Mouse (Mus musculus) heart, adult 9 months (tissue): ENCODE measurements at regions not wholly inside any gene's neighbourhood (a gene's known extent, or its start where the extent isn't known, plus 50 kb on each side); places are given as distances from the start of the nearest gene placed in this dataset.

Source experiments
- DNase-seq, 2 experiments: peaks; one replicate each; pipeline ENCODE4 v3.0.0; 2022; ENCODE audit warnings: low spot score in 2 of 2

- DNase-seq = no peak
These were observed 444.3 kb upstream of the Cdh4 start for GRCm38 (mm10) chr2:178997921-178998320.

- DNase-seq = no peak
These were observed 441.7 kb upstream of the Cdh4 start for GRCm38 (mm10) chr2:179000448-179001081.

GRCm38 (mm10) chr2:179007766-179008165 lies 434.5 kb upstream of the Cdh4 start:
- no peak for DNase-seq

- DNase-seq = no peak
These were observed 428.2 kb upstream of the Cdh4 start for GRCm38 (mm10) chr2:179013891-179014593.

- DNase-seq = no peak
These were observed 419.5 kb upstream of the Cdh4 start for GRCm38 (mm10) chr2:179022675-179023194.

GRCm38 (mm10) chr2:179024225-179024624 lies 418.0 kb upstream of the Cdh4 start:
- DNase-seq = no peak

- peak in 1 of 2 experiments; percentile 1 for DNase-seq
These were observed 409.1 kb upstream of the Cdh4 start for GRCm38 (mm10) chr2:179033171-179033570.

DNA sequence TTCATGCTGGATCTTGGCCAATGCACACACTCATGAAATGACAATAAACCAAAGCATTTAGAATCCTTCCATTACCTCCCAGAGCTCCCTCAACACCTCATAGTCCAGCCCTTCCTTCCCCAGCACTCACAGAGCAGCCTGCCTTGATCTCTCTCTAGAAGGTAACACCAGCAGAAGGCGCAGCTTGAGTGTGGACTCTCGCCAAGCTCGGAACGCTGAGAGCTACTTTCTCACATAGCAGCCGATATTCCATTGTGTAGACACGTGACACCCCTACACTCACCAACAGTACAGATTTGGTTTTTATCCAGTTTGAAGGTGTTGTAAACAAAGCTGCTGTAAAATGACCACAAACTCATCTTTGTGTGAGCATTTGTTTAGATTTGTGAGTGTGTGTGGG lies 406.8 kb upstream of the Cdh4 start:
- no peak for DNase-seq

- DNase-seq = no peak
These were observed 402.5 kb upstream of the Cdh4 start for GRCm38 (mm10) chr2:179039697-179040096.

DNA sequence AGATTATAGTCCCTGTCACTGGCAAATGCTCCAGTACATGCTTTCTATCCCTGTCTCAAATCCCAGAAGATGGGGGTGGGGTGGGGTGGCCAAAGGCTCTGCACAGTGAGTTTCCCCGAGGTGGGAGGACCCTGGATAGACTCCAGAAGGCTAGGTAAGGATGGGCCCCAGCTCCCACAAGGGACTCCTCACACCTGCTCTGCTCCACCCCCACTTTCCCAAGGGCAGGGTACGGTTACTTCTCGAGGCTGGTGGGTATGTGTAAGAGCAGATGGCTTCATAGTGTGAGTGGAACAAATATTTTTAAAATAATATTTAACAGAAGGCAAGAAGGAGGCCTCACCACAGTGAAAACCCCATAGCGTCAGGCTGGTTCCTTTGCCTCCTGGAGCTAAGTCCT lies 398.6 kb upstream of the Cdh4 start:
- no peak for DNase-seq

- DNase-seq = no peak
These were observed 396.9 kb upstream of the Cdh4 start for GRCm38 (mm10) chr2:179045361-179045760.

DNA sequence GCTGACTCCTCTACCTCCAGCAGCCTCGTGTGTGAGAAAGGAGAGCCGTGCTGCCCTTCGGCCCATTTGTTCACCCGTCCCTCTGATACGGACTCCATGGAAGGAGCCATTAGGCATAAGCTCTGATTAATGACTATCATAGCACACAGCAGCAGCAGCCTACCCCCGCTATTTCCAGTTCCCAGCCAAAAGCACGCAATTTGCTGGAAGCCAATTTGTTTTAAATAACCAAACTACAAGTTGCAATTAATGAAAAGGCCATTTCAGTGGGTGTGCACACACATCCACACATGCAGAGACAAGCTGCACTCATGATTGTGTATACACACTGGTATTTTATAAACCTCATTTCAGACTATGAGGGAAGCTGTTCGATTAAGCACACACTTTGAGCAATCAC lies 387.8 kb upstream of the Cdh4 start:
- DNase-seq = no peak

GRCm38 (mm10) chr2:179064616-179065015 lies 377.6 kb upstream of the Cdh4 start:
- DNase-seq = no peak

DNA sequence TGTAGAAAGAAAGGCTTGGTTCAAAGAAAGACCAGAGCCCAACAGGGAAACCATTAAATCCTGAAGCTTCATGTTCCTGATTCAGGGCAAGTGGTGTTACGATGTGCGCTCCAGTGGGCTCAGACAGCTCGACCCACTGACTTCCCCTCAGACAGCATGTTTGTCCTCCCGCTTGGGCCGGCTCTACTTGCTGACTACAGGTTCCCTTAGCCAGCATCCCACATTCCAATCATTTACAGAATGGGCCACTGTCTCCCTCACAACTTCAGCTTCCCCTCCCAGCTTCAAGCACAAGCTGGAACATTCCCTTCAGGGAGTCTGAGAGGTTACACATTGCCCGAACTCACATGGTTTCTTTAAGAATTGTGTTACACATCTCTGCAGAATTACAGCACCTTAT lies 372.7 kb upstream of the Cdh4 start:
- DNase-seq = no peak

GRCm38 (mm10) chr2:179070346-179070745 lies 371.9 kb upstream of the Cdh4 start:
- DNase-seq = no peak

DNA sequence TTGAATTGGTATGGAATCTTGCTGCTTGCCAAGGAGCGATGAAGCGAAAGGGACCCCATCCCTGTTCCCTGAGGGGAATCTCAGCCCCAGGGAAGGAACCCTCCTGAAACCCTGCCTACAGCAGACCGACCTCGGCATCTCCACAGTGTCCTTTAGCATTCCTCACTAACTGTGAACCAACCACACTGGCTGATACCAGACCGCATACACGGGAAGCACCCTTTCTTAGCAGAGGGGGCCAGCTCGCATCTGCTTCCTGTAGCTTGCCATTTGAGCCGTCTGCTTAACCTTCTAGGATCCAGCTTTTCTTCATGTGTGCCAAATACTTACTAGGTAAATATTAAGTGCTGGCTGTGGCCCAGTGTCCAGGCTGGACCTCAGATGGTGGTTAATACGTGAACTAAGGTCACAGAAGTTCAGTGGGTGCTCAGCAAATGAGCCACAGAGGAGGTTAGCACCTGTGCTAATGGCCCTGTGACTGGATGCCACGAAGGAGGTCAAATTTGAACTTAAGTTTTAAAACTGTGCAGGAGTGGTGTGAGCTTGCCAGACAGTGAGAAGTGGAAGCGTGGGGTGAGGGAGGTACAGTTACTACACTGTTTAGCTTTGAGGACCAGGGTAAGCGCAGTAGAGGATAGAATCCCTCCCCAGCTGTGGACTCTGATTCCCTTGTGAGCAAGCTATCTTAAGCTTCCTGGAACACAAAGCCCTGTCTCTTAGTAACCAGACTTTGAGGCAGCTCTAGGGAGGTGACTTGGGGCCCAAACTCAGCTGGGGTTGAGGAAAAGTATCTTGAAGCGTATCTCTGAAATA lies 361.6 kb upstream of the Cdh4 start:
- DNase-seq = no peak

DNA sequence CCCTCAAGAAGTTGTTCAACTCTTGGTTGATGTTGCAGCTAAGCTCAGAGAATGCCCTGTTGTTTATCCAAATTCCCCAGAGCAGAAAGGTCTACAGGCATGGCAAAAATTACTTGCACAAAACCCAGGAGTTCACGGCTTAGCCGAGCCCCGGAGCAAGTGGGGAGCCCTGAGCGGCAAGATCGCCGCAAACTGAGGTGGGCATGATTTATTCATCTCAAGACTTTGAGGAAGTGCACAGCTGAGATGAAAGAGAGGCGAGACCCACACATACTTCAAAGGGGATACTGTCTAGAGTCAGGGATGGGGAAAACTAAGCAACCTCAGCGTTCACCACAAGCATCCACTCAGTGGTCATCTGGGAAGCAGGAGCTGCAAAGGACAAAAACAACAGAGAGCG lies 355.3 kb upstream of the Cdh4 start:
- DNase-seq = no peak

DNA sequence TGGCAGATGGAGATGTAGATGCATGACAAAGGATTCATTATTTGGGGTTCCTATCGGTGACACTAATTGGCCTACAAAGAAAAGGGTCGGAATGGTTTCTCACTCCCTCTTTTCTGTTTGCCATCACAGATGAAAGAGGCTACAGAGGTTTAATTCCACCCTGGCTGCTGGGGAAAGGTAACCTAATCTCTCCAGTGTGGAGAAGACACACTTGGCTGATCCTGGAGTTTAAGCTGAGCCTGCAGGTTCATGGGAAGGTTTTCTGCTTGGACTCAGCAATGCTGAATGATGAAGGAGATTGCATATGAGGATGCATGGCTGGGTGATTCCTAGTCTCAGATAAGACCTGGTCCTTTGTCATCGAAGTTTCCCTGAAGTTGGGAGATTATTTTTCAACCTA lies 350.8 kb upstream of the Cdh4 start:
- DNase-seq = no peak

GRCm38 (mm10) chr2:179093996-179094395 lies 348.2 kb upstream of the Cdh4 start:
- no peak for DNase-seq

- DNase-seq = no peak
These were observed 346.2 kb upstream of the Cdh4 start for GRCm38 (mm10) chr2:179095981-179096380.

DNA sequence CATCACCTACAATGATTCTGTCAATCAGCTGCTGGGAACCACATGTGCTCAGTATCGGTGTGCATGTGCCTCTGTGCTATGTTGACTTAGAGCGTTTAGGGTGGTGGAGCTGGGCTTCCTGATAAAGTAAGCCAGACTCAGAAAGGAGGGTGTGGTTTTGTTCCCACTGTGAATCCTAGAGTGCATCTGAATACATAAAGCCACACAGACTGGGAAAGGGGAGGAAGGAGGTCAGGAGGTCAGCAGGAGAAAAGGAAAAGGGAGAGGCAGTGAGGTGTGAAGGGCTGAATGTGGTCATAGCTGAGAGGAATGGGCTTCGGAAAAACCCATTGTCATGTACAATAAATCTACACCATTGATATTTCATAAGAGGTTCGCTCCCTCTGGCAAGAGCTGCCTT lies 345.4 kb upstream of the Cdh4 start:
- DNase-seq = no peak

DNA sequence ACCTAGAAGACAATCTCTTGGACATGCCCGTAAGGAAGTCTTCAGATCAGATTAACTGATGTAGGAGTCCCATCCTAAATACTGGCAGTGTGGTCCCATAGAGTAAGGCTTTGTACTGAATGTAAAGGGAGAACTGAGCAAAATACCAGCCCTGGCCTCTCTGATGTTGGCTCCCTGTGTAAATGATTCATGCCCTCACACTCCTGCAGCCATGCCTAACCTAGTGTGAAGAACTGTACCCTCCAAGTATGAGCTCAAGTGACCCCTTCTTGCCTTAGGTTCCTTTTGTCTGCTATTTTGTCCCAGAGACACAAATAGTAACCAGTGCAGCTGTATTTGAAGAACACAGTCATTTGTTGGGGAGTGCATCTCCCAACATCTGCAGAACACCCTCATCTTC lies 342.4 kb upstream of the Cdh4 start:
- DNase-seq = no peak

DNA sequence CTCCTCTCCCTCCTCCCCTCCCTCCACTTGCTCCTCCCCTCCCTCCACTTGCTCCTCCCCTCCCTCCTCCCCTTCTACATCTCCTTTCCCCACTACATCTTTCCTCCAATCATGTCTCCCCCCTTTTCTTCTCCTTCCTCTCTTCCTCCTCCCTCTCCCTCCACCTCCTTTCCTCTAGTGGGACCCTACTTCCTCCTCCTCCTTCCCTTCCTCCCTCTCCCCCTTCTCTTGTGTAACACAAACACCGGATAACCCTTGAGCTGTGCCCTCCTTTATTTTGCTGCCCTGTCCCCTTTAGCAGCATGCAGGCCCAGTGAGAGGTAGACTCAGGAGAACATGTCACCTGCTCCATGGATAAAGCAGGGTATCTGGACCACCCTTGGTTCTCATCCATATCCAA lies 339.1 kb upstream of the Cdh4 start:
- no peak for DNase-seq
